Mouse (Mus musculus) right cerebral cortex, adult 18-20 months (tissue): Measurements from ENCODE around the gene N4bp3.
"Not testable (repeated sequence)": the region's sequence is repeated elsewhere in the genome, so short reads cannot be mapped to it uniquely, and the experiment has no call there.

Source experiments
- DNase-seq: peaks from one replicate; pipeline ENCODE4 v3.0.0; 2022; ENCODE audit warnings: mixed read lengths

N4bp3 gene

GRCm38 (mm10) chr11:51627425-51627824, 23.2 kb downstream of the N4bp3 start:
- peak; percentile 39 for DNase-seq

- no peak for DNase-seq
Observed at GRCm38 (mm10) chr11:51625187-51625820, 25.3 kb downstream of the N4bp3 start.

DNA sequence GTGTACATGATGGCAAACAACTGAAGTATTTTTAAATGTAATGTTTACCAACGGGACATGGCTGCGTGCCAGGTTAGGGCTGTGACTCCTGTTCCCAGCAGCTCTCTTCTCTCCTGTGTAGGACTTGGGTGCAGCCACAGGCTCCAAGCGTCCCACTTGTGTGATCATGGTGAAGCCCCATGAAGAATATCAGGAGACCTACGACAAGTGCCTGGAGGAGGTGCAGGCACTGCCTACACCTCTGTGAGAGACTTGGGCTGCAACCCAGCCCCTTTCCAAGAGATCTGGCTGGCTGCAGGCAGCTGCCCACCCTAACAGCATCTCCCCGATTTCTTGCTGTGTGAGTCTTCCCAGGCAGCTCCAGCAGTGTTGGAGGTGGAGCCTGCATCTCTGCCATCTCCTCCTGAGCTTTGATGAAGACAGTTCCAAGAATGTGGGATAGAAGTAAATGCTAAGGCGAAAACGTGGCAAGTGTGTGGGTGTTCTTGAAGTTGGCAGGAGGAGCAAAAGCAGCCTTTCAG, 27.6 kb downstream of the N4bp3 start:
- DNase-seq: peak; percentile 91

DNA sequence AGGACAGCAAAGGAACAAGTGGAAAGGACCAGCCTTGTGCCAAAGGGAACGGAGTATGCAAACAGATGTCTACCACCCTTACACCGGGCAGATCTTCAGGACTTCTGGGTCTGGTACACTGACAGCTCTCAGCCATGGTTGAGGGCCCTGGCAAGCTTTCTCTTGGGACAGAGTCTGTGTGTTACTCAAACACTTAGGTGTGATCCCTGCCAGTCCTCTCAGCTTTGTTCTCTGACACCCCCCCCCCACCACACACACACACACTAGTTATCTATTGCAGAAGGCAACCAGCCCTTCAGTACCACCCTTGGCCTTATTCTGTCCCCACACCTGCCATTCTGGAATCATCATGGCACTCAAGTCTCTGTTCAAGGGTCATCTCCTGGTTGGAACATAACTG, 28.9 kb downstream of the N4bp3 start:
- no peak for DNase-seq

- DNase-seq: no peak
Observed at GRCm38 (mm10) chr11:51620084-51620483, 30.6 kb downstream of the N4bp3 start.

DNA sequence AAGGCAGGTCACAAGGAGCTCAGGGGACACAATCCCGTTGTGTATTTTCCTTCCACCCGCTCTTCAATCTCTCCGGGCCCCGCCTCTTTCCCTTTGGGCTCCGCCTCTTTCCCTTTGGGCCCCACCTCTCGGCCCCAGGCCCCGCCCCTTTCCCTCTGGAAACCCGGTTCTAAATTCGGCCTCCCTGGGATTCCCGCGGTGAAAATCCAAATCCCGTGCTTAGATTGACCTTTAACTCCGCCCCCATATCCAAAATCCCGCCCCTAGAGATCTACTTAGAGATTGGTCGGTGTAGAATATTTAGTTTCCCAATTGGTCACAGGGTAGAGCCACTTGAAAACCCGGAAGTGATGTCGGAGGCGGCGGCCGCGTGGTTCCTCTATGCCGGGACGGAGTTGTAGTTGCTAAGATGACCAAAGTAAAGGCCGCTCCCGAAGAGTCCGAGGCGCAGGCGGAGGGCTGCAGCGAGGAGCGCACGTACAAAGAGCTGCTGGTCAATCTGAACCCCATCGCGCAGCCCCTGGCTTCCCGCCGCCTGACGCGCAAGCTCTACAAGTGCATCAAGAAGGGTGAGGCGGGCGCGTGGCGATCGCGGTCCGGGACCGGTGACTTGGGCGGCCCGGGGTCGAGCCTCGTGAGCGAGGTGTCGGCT, 31.1 kb downstream of the N4bp3 start, which contains the start of gene Nhp2:
Gene Nhp2, plus strand, starts transcription at position 327 of the 652 bp plus-strand sequence.
- peak; percentile 93 for DNase-seq

DNA sequence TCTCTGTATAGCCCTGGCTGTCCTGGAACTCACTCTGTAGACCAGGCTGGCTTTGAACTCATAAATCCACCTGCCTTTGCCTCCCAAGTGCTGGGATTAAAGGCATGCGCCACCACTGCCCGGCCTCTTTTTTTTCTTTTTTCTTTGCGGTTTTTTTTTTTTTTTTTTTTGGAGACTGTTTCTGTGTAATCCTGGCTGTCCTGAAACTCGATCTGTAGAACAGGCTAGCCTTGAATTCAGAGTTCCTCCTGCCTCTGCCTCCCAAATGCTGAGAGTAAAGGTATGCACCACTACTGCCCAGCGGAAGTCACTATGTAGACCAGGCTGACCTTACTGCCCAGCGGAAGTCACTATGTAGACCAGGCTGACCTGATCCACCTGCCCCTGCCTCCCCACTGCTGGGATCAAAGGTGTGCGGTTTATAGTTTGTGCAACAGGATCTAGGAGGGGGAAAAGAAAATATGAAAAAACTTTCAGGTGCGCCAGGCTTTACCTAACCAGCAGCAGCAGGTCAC, 31.7 kb downstream of the N4bp3 start:
- no peak for DNase-seq

- peak; percentile 63 for DNase-seq
Observed at GRCm38 (mm10) chr11:51617693-51618092, 32.9 kb downstream of the N4bp3 start.

DNA sequence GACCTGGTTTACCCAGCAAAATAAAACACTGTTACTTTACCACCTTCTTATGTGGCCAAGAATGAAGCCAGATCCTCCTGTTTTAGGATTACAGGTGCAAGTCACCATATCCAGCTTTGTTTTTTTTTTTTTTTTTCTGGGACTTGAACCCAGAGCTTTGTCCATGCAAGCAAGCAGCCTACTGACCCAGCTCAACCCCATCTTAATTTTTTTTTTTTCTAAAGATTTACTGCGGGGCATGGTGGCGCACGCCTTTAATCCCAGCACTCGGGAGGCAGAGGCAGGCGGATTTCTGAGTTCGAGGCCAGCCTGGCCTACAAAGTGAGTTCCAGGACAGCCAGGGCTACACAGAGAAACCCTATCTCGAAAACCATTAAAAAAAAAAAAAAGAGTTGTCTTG, 34.5 kb downstream of the N4bp3 start:
- DNase-seq: not testable (repeated sequence)

DNA sequence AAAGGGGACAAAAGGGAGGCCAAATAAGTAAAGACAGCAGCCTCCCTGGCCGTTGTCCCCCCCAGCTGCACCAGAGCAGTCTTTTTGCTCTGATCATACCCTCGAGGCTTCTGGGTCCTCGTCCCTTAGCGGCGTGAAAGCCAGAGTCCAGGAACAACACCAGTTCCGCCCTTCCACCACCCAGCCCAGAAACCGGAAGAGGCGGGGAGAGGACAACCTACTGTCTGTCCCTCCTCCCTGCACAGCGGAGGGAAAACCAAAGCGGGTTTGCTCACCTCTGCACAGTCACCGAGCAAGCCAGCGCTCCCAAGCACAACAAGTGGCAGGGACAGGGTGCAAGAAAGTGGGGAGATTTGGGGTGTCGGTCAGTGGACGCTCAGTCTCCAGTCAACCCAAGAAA, 35.0 kb downstream of the N4bp3 start:
- peak; percentile 41 for DNase-seq

DNA sequence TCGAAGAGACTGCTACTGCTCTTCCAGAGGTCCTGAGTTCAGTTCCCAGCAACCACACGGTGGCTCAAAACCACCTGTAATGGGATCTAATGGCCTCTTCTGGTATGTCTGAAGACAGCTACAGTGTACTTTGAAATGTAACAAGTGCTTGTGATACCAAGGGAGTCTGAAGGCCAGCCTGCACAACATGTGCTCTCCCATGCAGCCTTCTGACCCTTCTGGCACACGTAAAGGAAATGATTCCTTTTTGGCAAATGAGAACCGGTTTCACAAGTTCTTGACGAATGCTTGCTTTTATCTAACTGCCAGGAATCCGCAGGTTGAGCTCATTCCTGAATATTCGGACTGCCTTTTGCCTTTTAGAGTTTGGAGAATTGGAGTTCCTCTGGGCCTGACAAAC, 35.5 kb downstream of the N4bp3 start:
- DNase-seq: no peak

- no peak for DNase-seq
Observed at GRCm38 (mm10) chr11:51614256-51614655, 36.4 kb downstream of the N4bp3 start.

DNA sequence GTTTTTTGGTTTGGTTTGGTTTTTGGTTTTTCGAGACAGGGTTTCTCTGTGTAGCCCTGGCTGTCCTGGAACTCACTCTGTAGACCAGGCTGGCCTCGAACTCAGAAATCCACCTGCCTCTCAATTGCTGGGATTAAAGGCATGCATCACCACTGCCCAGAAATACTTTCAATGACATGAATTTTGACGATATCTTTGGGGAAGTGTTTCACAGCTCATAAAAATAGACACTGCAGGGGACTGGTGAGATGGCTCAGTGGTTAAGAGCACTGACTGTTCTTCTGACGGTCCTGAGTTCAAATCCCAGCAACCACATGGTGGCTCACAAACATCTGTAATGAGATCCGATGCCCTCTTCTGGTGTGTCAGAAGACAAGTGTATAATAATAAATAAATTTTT, 40.7 kb downstream of the N4bp3 start:
- not testable (repeated sequence) for DNase-seq

DNA sequence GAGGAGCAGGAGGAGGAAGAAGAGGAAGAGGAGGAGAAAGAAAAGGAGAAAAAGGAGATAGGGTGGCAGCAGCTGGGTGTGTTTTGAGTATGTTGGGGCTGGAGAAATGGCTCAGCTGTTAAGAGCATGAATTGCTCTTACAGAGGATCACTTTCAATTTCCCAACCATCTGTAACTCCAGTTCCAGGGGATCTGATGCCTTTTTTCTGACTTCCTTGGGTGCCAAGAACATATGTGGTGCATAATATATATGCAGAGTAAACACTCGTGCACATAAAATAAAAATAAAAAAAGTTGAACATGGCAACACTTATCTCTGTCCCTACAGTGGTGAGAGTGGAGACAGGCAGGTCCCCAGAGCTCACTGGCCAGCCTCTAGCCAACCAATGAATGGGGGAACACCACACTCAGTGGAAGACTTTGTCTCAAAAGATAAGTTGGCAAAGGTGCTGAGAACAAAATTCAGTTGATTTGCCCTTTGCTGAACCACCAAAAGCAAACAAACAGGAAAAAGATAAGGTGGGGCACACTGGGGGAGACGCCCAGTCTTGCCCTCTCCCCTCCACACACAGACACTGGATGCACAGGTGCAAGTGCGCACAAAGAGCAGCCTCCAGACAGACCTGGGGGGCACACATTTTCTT, 41.3 kb downstream of the N4bp3 start:
- no peak for DNase-seq

DNA sequence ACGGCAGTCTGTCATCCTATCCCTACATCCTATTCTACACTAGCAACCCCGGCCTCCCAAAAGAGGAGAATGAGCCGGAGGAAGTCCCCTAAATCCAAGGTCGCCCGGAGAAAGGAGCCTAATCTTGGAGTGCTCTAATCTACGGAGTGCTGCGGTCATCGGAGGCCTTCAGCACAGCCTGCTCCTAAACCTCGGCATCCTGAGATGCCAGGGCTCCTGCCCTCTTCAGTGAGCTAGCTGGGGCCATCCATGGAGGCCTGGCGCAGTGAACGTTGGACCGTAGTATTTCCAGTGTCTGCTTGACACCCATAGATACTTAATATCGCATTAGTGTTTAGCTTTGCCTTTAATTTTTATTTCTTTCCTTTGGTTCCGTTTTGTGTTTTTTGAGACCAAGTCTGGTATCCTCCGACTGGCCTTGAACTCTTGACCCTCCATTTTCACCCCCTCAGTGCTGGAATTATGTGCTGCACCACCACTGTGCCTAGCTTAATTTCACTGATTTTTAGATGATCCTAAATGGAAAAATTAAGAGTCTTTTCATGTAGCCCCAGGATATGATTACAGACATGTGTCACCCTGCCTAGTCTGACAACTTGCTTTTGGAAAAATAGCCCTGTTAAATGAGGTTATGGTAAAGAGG, 43.4 kb downstream of the N4bp3 start:
- no peak for DNase-seq

- peak; percentile 98 for DNase-seq
Observed at GRCm38 (mm10) chr11:51606447-51607095, 44.1 kb downstream of the N4bp3 start, which contains the start of gene Hnrnpab. TSS of gene Hnrnpab (minus strand) at chr11:51606847.

DNA sequence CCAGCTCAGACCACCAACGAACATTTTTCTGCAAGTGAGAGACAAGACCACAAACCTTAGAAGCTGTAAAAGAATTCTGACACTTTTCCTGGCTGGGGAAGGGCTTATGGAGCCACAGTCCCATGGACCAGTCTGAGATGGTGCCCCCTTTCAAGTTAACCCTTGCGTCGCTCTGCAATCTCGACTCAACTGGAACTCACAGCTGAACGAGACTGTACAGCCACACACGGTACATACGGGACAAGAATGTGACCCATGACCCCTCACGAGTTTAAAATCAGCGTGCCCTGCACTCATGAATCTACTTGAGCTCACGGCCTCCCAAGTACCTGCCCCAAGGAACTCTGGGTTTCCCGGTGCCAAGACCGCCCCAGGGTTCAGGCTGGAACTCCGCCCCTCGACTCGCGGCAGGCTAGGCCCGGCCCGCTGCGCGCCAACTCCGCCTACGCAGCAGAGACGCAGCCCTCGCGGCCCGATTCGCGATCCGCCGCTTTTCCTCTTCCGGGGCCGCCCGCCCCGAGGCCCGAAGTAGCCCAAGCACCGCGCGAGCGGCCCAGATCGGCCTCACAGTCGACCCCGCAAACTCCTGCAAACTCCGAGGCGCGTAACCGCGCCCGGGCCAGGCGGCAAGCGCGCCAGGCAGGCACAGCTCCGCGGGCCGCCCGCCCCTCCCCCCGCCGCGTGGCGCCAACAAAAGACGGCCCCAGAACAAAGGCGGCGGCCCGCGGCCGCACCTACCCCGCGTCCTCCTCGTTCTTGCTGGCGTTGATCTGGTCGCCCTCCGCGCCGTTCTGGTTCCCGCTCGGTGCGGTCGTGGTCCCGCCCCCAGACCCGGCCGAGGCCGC, 44.8 kb downstream of the N4bp3 start:
- peak; percentile 82 for DNase-seq

DNA sequence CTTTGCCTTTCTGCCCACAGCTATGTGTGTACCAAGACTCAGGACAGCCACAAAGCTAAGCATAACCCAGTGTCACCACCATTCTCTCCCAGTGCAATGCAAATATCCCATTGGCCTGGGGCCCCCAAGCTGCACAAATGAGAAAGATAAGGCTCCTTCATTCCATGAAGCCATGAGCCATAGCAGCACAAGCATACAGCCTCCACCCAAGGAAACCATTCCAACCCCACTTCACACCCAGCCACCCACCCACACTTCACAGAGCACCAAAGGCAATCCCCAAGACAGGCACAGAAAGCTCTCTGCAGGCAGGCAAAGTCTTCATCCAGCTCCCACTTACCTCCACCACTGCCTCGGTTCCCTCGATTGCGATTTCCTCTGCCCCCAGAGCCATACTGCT, 48.4 kb downstream of the N4bp3 start:
- DNase-seq: no peak

GRCm38 (mm10) chr11:51597553-51597952, 53.1 kb downstream of the N4bp3 start:
- no peak for DNase-seq

DNA sequence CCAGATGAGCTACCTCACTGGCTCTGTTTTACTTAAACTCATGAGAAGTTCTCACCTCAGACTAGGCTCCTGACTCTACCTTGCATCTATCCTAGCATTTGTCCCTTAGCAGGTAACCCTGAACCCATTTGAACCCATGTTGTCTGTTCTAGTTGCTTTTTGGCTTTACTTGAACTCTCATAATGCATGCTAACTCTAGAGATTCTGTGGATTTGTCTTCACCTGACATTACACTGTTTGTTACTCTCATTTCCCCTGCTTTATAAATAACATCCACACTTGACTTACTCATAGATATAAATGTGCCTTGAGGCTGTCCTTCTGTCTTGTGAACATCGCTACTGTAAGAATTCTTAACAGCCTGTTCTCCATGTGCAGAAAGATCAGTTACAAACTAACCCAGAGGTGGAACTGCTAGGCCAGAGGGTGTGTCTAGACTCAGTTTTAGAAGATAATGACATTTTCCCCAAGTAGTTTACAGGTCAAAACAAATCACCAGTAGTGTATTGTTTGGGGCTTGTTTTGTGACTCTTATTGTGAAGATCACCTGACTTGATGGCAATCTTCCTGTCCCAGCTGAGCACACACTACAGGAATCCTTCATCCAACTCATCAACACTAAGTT, 55.1 kb downstream of the N4bp3 start:
- DNase-seq: no peak

- no peak for DNase-seq
Observed at GRCm38 (mm10) chr11:51594715-51595350, 55.8 kb downstream of the N4bp3 start.
